Mouse (Mus musculus): Measurements from ENCODE around the gene Aspscr1. TPM values are rescaled to one million over a fixed set of nuclear protein-coding genes. Genes with fewer than 3 reads are reported as not detected.

The Aspscr1 gene
- total RNA-seq, 2 experiments from 2014 or later, result 47.4 to 54.9 TPM

GRCm38 (mm10) chr11:120731858-120732680 is 59.3 kb downstream of the Aspscr1 start, which contains the start of gene Cbr2:
TSS of gene Cbr2 (minus strand) at chr11:120732114.
- H3K4me3 ChIP-seq, result no peak within 1 kb of the TSS
- no peak for TF ChIP-seq CTCF (IDR thresholded peaks at IDR 0.05)
- H3K27ac ChIP-seq, result no peak within 1 kb of the TSS
- intact Hi-C loops (cut with DNase I), result no loop called here
- DNase-seq (ENCODE audit: extremely low spot score in 1 of 2, low spot score in 2 of 2), result no peak

GRCm38 (mm10) chr11:120733521-120733920 is 60.7 kb downstream of the Aspscr1 start:
- intact Hi-C loops (cut with DNase I), result no loop called here
- H3K4me3 ChIP-seq, result no peak overlapping the region
- DNase-seq (ENCODE audit: extremely low spot score in 1 of 2, low spot score in 2 of 2), result no peak
- H3K27ac ChIP-seq, result no peak overlapping the region
- no peak for TF ChIP-seq CTCF (IDR thresholded peaks at IDR 0.05)

- intact Hi-C loops (cut with DNase I), result no loop called here
- no peak for TF ChIP-seq CTCF (IDR thresholded peaks at IDR 0.05)
- H3K4me3 ChIP-seq, result no peak overlapping the region
- no peak overlapping the region for H3K27ac ChIP-seq
- no peak for DNase-seq (ENCODE audit: extremely low spot score in 1 of 2, low spot score in 2 of 2)
Observed at GRCm38 (mm10) chr11:120736424-120736823, 63.7 kb downstream of the Aspscr1 start.

GRCm38 (mm10) chr11:120740981-120741380 is 68.2 kb downstream of the Aspscr1 start:
- no peak for DNase-seq (ENCODE audit: extremely low spot score in 1 of 2, low spot score in 2 of 2)
- intact Hi-C loops (cut with DNase I), result no loop called here
- H3K4me3 ChIP-seq, result no peak overlapping the region
- H3K27ac ChIP-seq, result no peak overlapping the region
- TF ChIP-seq CTCF (IDR thresholded peaks at IDR 0.05), result no peak

- no peak for DNase-seq (ENCODE audit: extremely low spot score in 1 of 2, low spot score in 2 of 2)
- intact Hi-C loops (cut with DNase I), result no loop called here
- H3K4me3 ChIP-seq, result no peak overlapping the region
- no peak overlapping the region for H3K27ac ChIP-seq
- no peak for TF ChIP-seq CTCF (IDR thresholded peaks at IDR 0.05)
Observed at GRCm38 (mm10) chr11:120744121-120744701, 71.4 kb downstream of the Aspscr1 start.

- Histone ChIP-seq H3K27ac (no peak overlapping the region), H3K4me3 (no peak overlapping the region)
- no peak for TF ChIP-seq CTCF (IDR thresholded peaks at IDR 0.05)
- DNase-seq (ENCODE audit: extremely low spot score in 1 of 2, low spot score in 2 of 2), result no peak
- intact Hi-C loops (cut with DNase I), result no loop called here
Observed at GRCm38 (mm10) chr11:120747974-120748373, 75.2 kb downstream of the Aspscr1 start.

- intact Hi-C loops (cut with DNase I), result no loop called here
- no peak overlapping the region for H3K27ac ChIP-seq
- TF ChIP-seq CTCF (IDR thresholded peaks at IDR 0.05), result peak; percentile 49
- H3K4me3 ChIP-seq, result no peak overlapping the region
- DNase-seq (ENCODE audit: extremely low spot score in 1 of 2, low spot score in 2 of 2), result no peak
Observed at GRCm38 (mm10) chr11:120749430-120749829, 76.7 kb downstream of the Aspscr1 start.

GRCm38 (mm10) chr11:120751606-120752005 is 78.8 kb downstream of the Aspscr1 start:
- DNase-seq (ENCODE audit: extremely low spot score in 1 of 2, low spot score in 2 of 2), result no peak
- H3K4me3 ChIP-seq, result no peak overlapping the region
- intact Hi-C loops (cut with DNase I), result no loop called here
- no peak for TF ChIP-seq CTCF (IDR thresholded peaks at IDR 0.05)
- H3K27ac ChIP-seq, result no peak overlapping the region

Small RNA genes lying within 50 kb of the gene (microRNA-seq; reads per million reads assigned to microRNA genes)
- 0.24 to 2.9 reads per million in 2 experiments for gene Mir6936

Other genes starting within 250 kb of the Aspscr1 start
- gene Nploc4, start 235.3 kb upstream of the Aspscr1 start, total RNA-seq (2021), result 10 to 100 TPM; 70.9 to 72.4 TPM
- 1 to 10 TPM in 1 of 2 experiments, not detected in 1; 3.8 TPM for gene Tspan10, start 230.3 kb upstream of the Aspscr1 start, total RNA-seq (2021)
- gene Pde6g, start 219.5 kb upstream of the Aspscr1 start, total RNA-seq (2021), result 1 to 10 TPM in 1 of 2 experiments, under 1 TPM in 1; 0.45 to 1.1 TPM
- 10 to 100 TPM; 13.8 to 15.8 TPM for gene Oxld1, start 214.9 kb upstream of the Aspscr1 start, total RNA-seq (2021)
- 10 to 100 TPM; 28.4 to 28.5 TPM for gene Ccdc137, start 214.9 kb upstream of the Aspscr1 start, total RNA-seq (2021)
- gene Arl16, start 205.4 kb upstream of the Aspscr1 start, total RNA-seq (2021), result 10 to 100 TPM; 47.9 to 51.9 TPM
- gene Mrpl12, start 188.4 kb upstream of the Aspscr1 start, total RNA-seq (2021), result 10 to 100 TPM; 66.1 to 68.3 TPM
- gene Slc25a10, start 181.1 kb upstream of the Aspscr1 start, total RNA-seq (2021), result 10 to 100 TPM; 17.7 to 21.3 TPM
- not detected for gene Gcgr, start 142.3 kb upstream of the Aspscr1 start, total RNA-seq (2021)
- 10 to 100 TPM; 68.3 to 83.2 TPM for gene Mcrip1, start 123.2 kb upstream of the Aspscr1 start, total RNA-seq (2021)
- not detected for gene Ppp1r27, start 121.8 kb upstream of the Aspscr1 start, total RNA-seq (2021)
- 100 to 1,000 TPM; 114 to 120 TPM for gene P4hb, start 99.7 kb upstream of the Aspscr1 start, total RNA-seq (2021)
- gene Arhgdia, start 91.3 kb upstream of the Aspscr1 start, total RNA-seq (2021), result 100 to 1,000 TPM; 290 to 300 TPM
- 10 to 100 TPM; 56.4 to 64.1 TPM for gene Alyref, start 74.6 kb upstream of the Aspscr1 start, total RNA-seq (2021)
- gene Anapc11, start 74.6 kb upstream of the Aspscr1 start, total RNA-seq (2021), result 10 to 100 TPM; 92.9 to 93.0 TPM
- under 1 TPM in 1 of 2 experiments, not detected in 1; 0.95 TPM for gene Npb, start 64.5 kb upstream of the Aspscr1 start, total RNA-seq (2021)
- gene Pcyt2, start 55.0 kb upstream of the Aspscr1 start, total RNA-seq (2021), result 100 to 1,000 TPM; 133 to 140 TPM
- gene Sirt7, start 47.7 kb upstream of the Aspscr1 start, total RNA-seq (2021), result 10 to 100 TPM; 43.2 to 45.3 TPM
- gene Mafg, start 39.4 kb upstream of the Aspscr1 start, total RNA-seq (2021), result 100 to 1,000 TPM; 104 to 107 TPM
- gene Pycr1, start 29.2 kb upstream of the Aspscr1 start, total RNA-seq (2021), result 1 to 10 TPM; 2.4 to 3.1 TPM
- gene Myadml2, start 24.8 kb upstream of the Aspscr1 start, total RNA-seq (2021), result 1 to 10 TPM; 6.9 to 8.8 TPM
- gene Notum, start 11.8 kb upstream of the Aspscr1 start, total RNA-seq (2021), result 1 to 10 TPM; 4.0 to 7.2 TPM
- gene Cenpx, start 40.8 kb downstream of the Aspscr1 start, total RNA-seq (2021), result 10 to 100 TPM; 18.9 to 21.3 TPM
- 10 to 100 TPM; 61.4 to 62.3 TPM for gene Lrrc45, start 41.0 kb downstream of the Aspscr1 start, total RNA-seq (2021)
- gene Rac3, start 48.5 kb downstream of the Aspscr1 start, total RNA-seq (2021), result 10 to 100 TPM; 34.0 to 39.6 TPM
- gene Dcxr, start 54.3 kb downstream of the Aspscr1 start, total RNA-seq (2021), result 1 to 10 TPM; 7.1 to 8.4 TPM
- 1 to 10 TPM; 1.9 to 3.0 TPM for gene Cbr2, start 59.1 kb downstream of the Aspscr1 start, total RNA-seq (2021)
- gene Hmga1b, start 89.8 kb downstream of the Aspscr1 start, total RNA-seq (2021), result 10 to 100 TPM; 27.5 to 57.3 TPM
- 10 to 100 TPM; 60.7 to 63.2 TPM for gene Rfng, start 111.2 kb downstream of the Aspscr1 start, total RNA-seq (2021)
- gene Gps1, start 111.3 kb downstream of the Aspscr1 start, total RNA-seq (2021), result 100 to 1,000 TPM; 139 to 145 TPM
- 10 to 100 TPM; 45.8 to 47.6 TPM for gene Dus1l, start 123.4 kb downstream of the Aspscr1 start, total RNA-seq (2021)
- 100 to 1,000 TPM; 177 to 197 TPM for gene Fasn, start 151.6 kb downstream of the Aspscr1 start, total RNA-seq (2021)

Data from left cerebral cortex, adult 2 months (tissue).